Mouse (Mus musculus) intestine, embryonic 16.5 days (tissue): ENCODE data around the gene Gls2. TPM values are rescaled to one million over a fixed set of nuclear protein-coding genes. Genes with fewer than 3 reads are reported as not detected.
A peak's percentile ranks its signal among the peaks of the same experiment; 100 is the strongest.
"Not testable (repeated sequence)": the region's sequence is repeated elsewhere in the genome, so short reads cannot be mapped to it uniquely, and the experiment has no call there.

Source experiments
- ATAC-seq: fragments of 200-750 bp; cut with Nextera tagmentation; 2 replicates; pipeline ENCODE4 v1.8.0; 2017; ENCODE audit warnings: moderate TSS enrichment, moderate library complexity
- H3K27ac ChIP-seq: fragments of 300-500 bp; sonication (generic); 2 replicates; pipeline ENCODE4 v1.5.1; 2014; ENCODE audit warnings: mild to moderate bottlenecking, low read length
- H3K27me3 ChIP-seq: fragments of 300-500 bp; sonication (generic); replicated peaks from 2 replicates; pipeline ENCODE4 v1.6.1; 2014; ENCODE audit warnings: low read length, control low read depth, mixed read lengths; ENCODE audit not compliant: control insufficient read depth, insufficient read depth
- H3K36me3 ChIP-seq: fragments of 300-500 bp; sonication (generic); 2 replicates; pipeline ENCODE4 v1.6.1; 2014; ENCODE audit warnings: low read length, control low read depth; ENCODE audit not compliant: control insufficient read depth, insufficient read depth
- H3K4me1 ChIP-seq: fragments of 300-500 bp; sonication (generic); 2 replicates; pipeline ENCODE4 v1.6.1; 2014; ENCODE audit warnings: low read length, control low read depth, mixed read lengths; ENCODE audit not compliant: control insufficient read depth, insufficient read depth
- H3K4me2 ChIP-seq: fragments of 300-500 bp; sonication (generic); 2 replicates; pipeline ENCODE4 v1.6.1; 2014; ENCODE audit warnings: low read depth, low read length, control low read depth
- H3K4me3 ChIP-seq: fragments of 300-500 bp; sonication (generic); 2 replicates; pipeline ENCODE4 v1.5.1; 2014; ENCODE audit warnings: mild to moderate bottlenecking, low read length
- H3K9ac ChIP-seq: fragments of 300-500 bp; sonication (generic); 2 replicates; pipeline ENCODE4 v1.6.1; 2014; ENCODE audit warnings: low read depth, low read length
- H3K9me3 ChIP-seq: fragments of 300-500 bp; sonication (generic); 2 replicates; pipeline ENCODE4 v1.6.1; 2016; ENCODE audit warnings: low read length, control low read depth; ENCODE audit not compliant: control insufficient read depth
- WGBS: fragments of 180-500 bp; shearing (Covaris S2); extraction: QIAGEN DNeasy Blood & Tissue Kit; methylation state at CpG from one replicate; pipeline ENCODE4 v1.1.7; 2014; 5-methylcytosine and 5-hydroxymethylcytosine counted together
- polyA plus RNA-seq: library from polyadenylated mRNA; unstranded; fragments of >200 nt; fragmentation: Nextera tagmentation; extraction: Ambion mirVana; gene quantifications from 2 replicates; pipeline ENCODE4 v1.2.1, GENCODE M21; 2015

The Gls2 gene
- polyA plus RNA-seq, 1 experiment from 2014 or later, result 2.2 TPM

- Histone ChIP-seq H3K4me1 (peaks cover 10% of the 10 kb centered on the region), H3K9ac (no peak overlapping the region), H3K4me3 (no peak overlapping the region), H3K36me3 (no peaks in the 10 kb centered on the region), H3K4me2 (no peak overlapping the region), H3K27me3 (peaks cover 11% of the 10 kb centered on the region), H3K9me3 (no peaks in the 10 kb centered on the region), H3K27ac (no peak overlapping the region)
- ATAC-seq, result no peak
- WGBS, result 56% methylated on average over 2 of the region's 2 CpGs
Measured at GRCm38 (mm10) chr10:128191472-128191871, 2.8 kb upstream of the Gls2 start.

GRCm38 (mm10) chr10:128192030-128192766 is 2.1 kb upstream of the Gls2 start:
- peaks cover 16% of the 10 kb centered on the region for H3K27me3 ChIP-seq
- WGBS, result 90% methylated on average over 3 of the region's 3 CpGs
- not testable (repeated sequence) for H3K4me2 ChIP-seq, H3K36me3 ChIP-seq, H3K4me3 ChIP-seq, ATAC-seq, H3K4me1 ChIP-seq, H3K9me3 ChIP-seq, H3K9ac ChIP-seq, H3K27ac ChIP-seq

DNA sequence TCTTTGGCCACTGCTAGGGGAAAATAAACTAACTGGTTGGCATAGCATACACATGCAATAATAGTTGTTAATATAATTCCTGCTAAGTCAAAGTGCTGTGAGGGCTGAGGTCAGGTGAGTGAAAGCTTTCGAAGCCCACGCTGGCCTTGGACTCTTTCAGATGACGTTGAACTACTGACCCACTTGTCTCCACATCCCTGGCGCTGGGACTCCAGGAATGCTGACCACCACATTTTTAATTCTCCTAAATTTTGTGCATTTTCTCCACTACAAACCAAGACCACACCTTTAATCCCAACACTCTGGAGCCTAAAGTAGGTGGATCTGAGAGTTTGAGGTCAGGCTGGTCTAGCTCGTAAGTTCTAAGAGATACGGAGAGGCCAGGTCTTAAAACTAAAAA is 1.1 kb upstream of the Gls2 start:
- peaks cover 16% of the 10 kb centered on the region for H3K27me3 ChIP-seq
- H3K36me3 ChIP-seq, result no peaks in the 10 kb centered on the region
- H3K4me3 ChIP-seq, result no peak overlapping the region
- H3K4me2 ChIP-seq, result no peak overlapping the region
- WGBS, result 93% methylated on average over 6 of the region's 6 CpGs
- H3K9ac ChIP-seq, result no peak overlapping the region
- ATAC-seq, result no peak
- H3K27ac ChIP-seq, result no peak overlapping the region
- no peaks in the 10 kb centered on the region for H3K9me3 ChIP-seq
- peaks cover 10% of the 10 kb centered on the region for H3K4me1 ChIP-seq

- peak overlapping the region; percentile 74 for H3K4me3 ChIP-seq
- no peaks in the 10 kb centered on the region for H3K36me3 ChIP-seq
- H3K4me2 ChIP-seq, result peak overlapping the region; percentile 99
- H3K9ac ChIP-seq, result peak overlapping the region; percentile 74
- H3K27ac ChIP-seq, result no peak overlapping the region
- WGBS, result under 1% methylated on average over 74 of the region's 79 CpGs
- H3K27me3 ChIP-seq, result peaks cover 16% of the 10 kb centered on the region
- ATAC-seq, result peak; percentile 95
- H3K9me3 ChIP-seq, result no peaks in the 10 kb centered on the region
- peaks cover 10% of the 10 kb centered on the region for H3K4me1 ChIP-seq
Measured at GRCm38 (mm10) chr10:128194551-128195461, 549 bp downstream of the Gls2 start.

DNA sequence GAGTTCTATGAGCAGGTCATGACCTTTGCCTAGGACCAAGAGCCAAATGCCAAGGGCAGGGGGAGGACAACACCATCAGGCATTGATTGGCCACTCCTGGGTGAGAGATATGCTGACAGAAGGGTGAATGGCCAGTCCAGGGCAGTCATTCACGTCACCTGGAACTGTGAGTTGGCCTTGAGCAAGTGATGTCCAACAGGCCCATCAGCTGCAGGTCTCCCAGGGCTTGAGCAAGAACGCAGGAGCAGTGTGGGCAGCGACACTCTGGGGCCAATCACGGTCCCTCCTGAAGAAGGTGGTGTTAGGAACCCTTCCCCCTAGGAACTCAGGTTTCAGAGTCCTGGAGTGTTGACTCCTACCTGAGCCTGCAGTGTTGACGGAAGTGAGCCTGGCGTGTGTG is 7.6 kb downstream of the Gls2 start:
- 75% methylated on average over 6 of the region's 6 CpGs for WGBS
- H3K4me3 ChIP-seq, result no peak overlapping the region
- no peaks in the 10 kb centered on the region for H3K4me1 ChIP-seq
- peak; percentile 36; the same call in 1 of the 2 replicates for ATAC-seq
- no peaks in the 10 kb centered on the region for H3K9me3 ChIP-seq
- H3K4me2 ChIP-seq, result no peak overlapping the region
- no peaks in the 10 kb centered on the region for H3K36me3 ChIP-seq
- H3K27me3 ChIP-seq, result 0 out of 2 replicates have a peak, but pooled peaks cover 3% of the 10 kb centered on the region
- no peak overlapping the region for H3K9ac ChIP-seq
- no peak overlapping the region for H3K27ac ChIP-seq

GRCm38 (mm10) chr10:128204941-128205340 is 10.7 kb downstream of the Gls2 start:
- Histone ChIP-seq H3K9me3 (no peaks in the 10 kb centered on the region), H3K27ac (no peak overlapping the region), H3K4me3 (no peak overlapping the region), H3K27me3 (no peaks in the 10 kb centered on the region), H3K4me2 (no peak overlapping the region), H3K4me1 (no peaks in the 10 kb centered on the region), H3K9ac (no peak overlapping the region), H3K36me3 (no peaks in the 10 kb centered on the region; the same call in 1 of the 2 replicates)
- 73% methylated on average over 15 of the region's 15 CpGs for WGBS
- ATAC-seq, result no peak

- no peak for ATAC-seq
- WGBS, result 93% methylated on average over 10 of the region's 10 CpGs
- Histone ChIP-seq H3K27ac (no peak overlapping the region), H3K9ac (no peak overlapping the region), H3K27me3 (no peaks in the 10 kb centered on the region), H3K4me1 (peaks cover 11% of the 10 kb centered on the region; the same call in 1 of the 2 replicates), H3K4me3 (no peak overlapping the region), H3K9me3 (no peaks in the 10 kb centered on the region), H3K4me2 (no peak overlapping the region), H3K36me3 (no peaks in the 10 kb centered on the region; the same call in 1 of the 2 replicates)
Measured at GRCm38 (mm10) chr10:128208326-128208725, 14.1 kb downstream of the Gls2 start.

DNA sequence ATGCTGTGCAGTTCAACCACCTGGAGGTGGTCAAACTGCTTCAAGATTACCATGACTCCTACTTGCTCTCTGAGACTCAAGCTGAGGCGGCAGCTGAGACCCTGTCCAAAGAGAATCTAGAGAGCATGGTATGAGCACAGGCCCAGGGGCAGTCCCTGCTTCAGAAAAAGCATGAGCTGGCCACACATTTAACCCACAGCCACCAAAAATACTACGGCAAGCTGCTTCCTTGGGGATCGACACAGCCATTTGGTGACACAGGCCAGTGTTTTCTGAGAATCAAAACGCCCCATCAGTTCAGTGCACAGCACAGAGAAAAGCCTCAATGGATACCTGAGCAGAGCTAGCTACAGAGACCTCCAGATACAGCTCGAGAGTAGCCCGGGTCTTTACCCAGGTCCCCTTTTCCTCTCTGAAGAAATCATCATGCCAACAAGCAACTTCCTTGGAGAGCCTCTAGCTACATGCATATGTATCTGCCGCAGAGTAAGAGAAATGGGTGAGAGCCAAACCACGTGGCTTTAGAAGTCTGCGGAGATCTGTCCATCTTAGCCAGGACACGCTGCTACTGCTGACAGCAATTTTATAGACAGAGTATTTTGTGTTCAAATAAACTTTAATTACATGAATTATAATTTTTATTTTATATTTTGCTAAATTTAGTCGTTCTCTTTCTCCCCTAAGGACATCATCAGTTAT is 15.2 kb downstream of the Gls2 start:
- H3K4me3 ChIP-seq, result no peak overlapping the region
- H3K36me3 ChIP-seq, result no peaks in the 10 kb centered on the region; the same call in 1 of the 2 replicates
- H3K9ac ChIP-seq, result no peak overlapping the region
- ATAC-seq, result no peak
- no peaks in the 10 kb centered on the region for H3K9me3 ChIP-seq
- no peak overlapping the region for H3K27ac ChIP-seq
- peaks cover 11% of the 10 kb centered on the region; the same call in 1 of the 2 replicates for H3K4me1 ChIP-seq
- WGBS, result 92% methylated on average over 11 of the region's 11 CpGs
- no peaks in the 10 kb centered on the region for H3K27me3 ChIP-seq
- no peak overlapping the region for H3K4me2 ChIP-seq

GRCm38 (mm10) chr10:128210131-128210530 is 15.9 kb downstream of the Gls2 start:
- Histone ChIP-seq H3K27ac (no peak overlapping the region), H3K9ac (peak overlapping the region; percentile 1; the same call in 1 of the 2 replicates), H3K4me2 (no peak overlapping the region), H3K27me3 (no peaks in the 10 kb centered on the region), H3K36me3 (no peaks in the 10 kb centered on the region; the same call in 1 of the 2 replicates), H3K9me3 (no peaks in the 10 kb centered on the region), H3K4me1 (peaks cover 11% of the 10 kb centered on the region; the same call in 1 of the 2 replicates), H3K4me3 (no peak overlapping the region)
- 92% methylated on average over 2 of the region's 2 CpGs for WGBS
- no peak for ATAC-seq
